Mouse (Mus musculus) midbrain, postnatal 0 days (tissue): Measurements from ENCODE around the gene Cemip2. TPM values are rescaled to one million over a fixed set of nuclear protein-coding genes. Genes with fewer than 3 reads are reported as not detected.

Experiments
- ATAC-seq: fragments of 200-750 bp; cut with Nextera tagmentation; 2 replicates; pipeline ENCODE4 v1.8.0; 2017; ENCODE audit warnings: moderate number of reproducible peaks, mild to moderate bottlenecking, moderate TSS enrichment, moderate library complexity; ENCODE audit not compliant: low FRiP score
- DNase-seq: peaks from one replicate; pipeline ENCODE4 v3.0.0-alpha.2; 2015; ENCODE audit warnings: low spot score
- H3K27ac ChIP-seq: fragments of 300-500 bp; sonication (generic); 2 replicates; pipeline ENCODE4 v1.5.1; 2014; ENCODE audit warnings: low read depth, mild to moderate bottlenecking, low read length, mixed read lengths
- H3K27me3 ChIP-seq: fragments of 300-500 bp; sonication (generic); 2 replicates; pipeline ENCODE4 v1.6.1; 2014; ENCODE audit warnings: low read length, control low read depth, mixed read lengths; ENCODE audit not compliant: insufficient read depth
- H3K36me3 ChIP-seq: fragments of 300-500 bp; sonication (generic); 2 replicates; pipeline ENCODE4 v1.6.1; 2014; ENCODE audit warnings: low read length, control low read depth, mixed read lengths; ENCODE audit not compliant: insufficient read depth
- H3K4me1 ChIP-seq: fragments of 300-500 bp; sonication (generic); 2 replicates; pipeline ENCODE4 v1.6.1; 2014; ENCODE audit warnings: mild to moderate bottlenecking, control low read depth, antibody characterized with exemption, low read length, mixed read lengths; ENCODE audit not compliant: insufficient read depth
- H3K4me2 ChIP-seq: fragments of 300-500 bp; sonication (generic); 2 replicates; pipeline ENCODE4 v1.6.1; 2014; ENCODE audit warnings: low read depth, mild to moderate bottlenecking, low read length, mixed read lengths; ENCODE audit not compliant: poor library complexity, severe bottlenecking
- H3K4me3 ChIP-seq: fragments of 300-500 bp; sonication (generic); 2 replicates; pipeline ENCODE4 v1.5.1; 2014; ENCODE audit warnings: low read depth, mild to moderate bottlenecking, low read length, moderate library complexity
- H3K9ac ChIP-seq: fragments of 300-500 bp; sonication (generic); replicated peaks from 2 replicates; pipeline ENCODE4 v1.6.1; 2014; ENCODE audit warnings: mild to moderate bottlenecking, low read length, moderate library complexity, mixed read lengths; ENCODE audit not compliant: poor library complexity, severe bottlenecking
- H3K9me3 ChIP-seq: fragments of 300-500 bp; sonication (generic); 2 replicates; pipeline ENCODE4 v1.6.1; 2016; ENCODE audit warnings: low read length, control low read depth
- CTCF ChIP-seq: IDR thresholded peaks from 2 replicates; pipeline ENCODE4 v1.5.1; 2016; ENCODE audit warnings: antibody characterized with exemption, mild to moderate bottlenecking
- WGBS: fragments of 180-500 bp; shearing (Covaris S2); extraction: QIAGEN DNeasy Blood & Tissue Kit; methylation state at CpG from one replicate; pipeline ENCODE4 v1.1.7; 2014; 5-methylcytosine and 5-hydroxymethylcytosine counted together
- polyA plus RNA-seq: library from polyadenylated mRNA; unstranded; fragments of >200 nt; fragmentation: Nextera tagmentation; extraction: Ambion mirVana; gene quantifications from 2 replicates; pipeline ENCODE4 v1.2.1, GENCODE M21; 2015
- total RNA-seq: library from RNA; depleted of rRNA; stranded (reverse); fragments of >200 nt; gene quantifications from 2 replicates; pipeline ENCODE4 v1.2.3, GENCODE M21; 2014

The Cemip2 gene
- total and polyA plus RNA-seq, 2 experiments from 2014 or later = 15.8 to 26.3 TPM

GRCm38 (mm10) chr19:21850721-21851120, 72.6 kb downstream of the Cemip2 start:
- no peak overlapping the region for H3K4me3 ChIP-seq
- H3K36me3 ChIP-seq = peaks cover 29% of the 10 kb centered on the region
- H3K27me3 ChIP-seq = no peaks in the 10 kb centered on the region
- no peak overlapping the region for H3K27ac ChIP-seq
- ATAC-seq (no peak), DNase-seq (no peak)
- H3K4me2 ChIP-seq = no peak overlapping the region
- no peak overlapping the region for H3K9ac ChIP-seq
- H3K9me3 ChIP-seq = no peaks in the 10 kb centered on the region
- WGBS = 82% methylated on average over 10 of the region's 10 CpGs
- H3K4me1 ChIP-seq = no peaks in the 10 kb centered on the region
- TF ChIP-seq CTCF = no peak

- Histone ChIP-seq H3K27me3 (no peaks in the 10 kb centered on the region), H3K9ac (no peak overlapping the region), H3K4me3 (no peak overlapping the region), H3K4me1 (no peaks in the 10 kb centered on the region), H3K4me2 (no peak overlapping the region), H3K36me3 (peaks cover 28% of the 10 kb centered on the region), H3K27ac (no peak overlapping the region), H3K9me3 (no peaks in the 10 kb centered on the region)
- WGBS = 89% methylated on average over 5 of the region's 5 CpGs
- DNase-seq (no peak), ATAC-seq (no peak)
- TF ChIP-seq CTCF = peak; percentile 16; the same call in 1 of the 2 replicates
These were observed 76.5 kb downstream of the Cemip2 start for GRCm38 (mm10) chr19:21854526-21855228.

GRCm38 (mm10) chr19:21855421-21856128, 77.4 kb downstream of the Cemip2 start:
- no peak for TF ChIP-seq CTCF
- Histone ChIP-seq H3K27me3 (no peaks in the 10 kb centered on the region), H3K4me3 (no peak overlapping the region), H3K27ac (no peak overlapping the region), H3K9me3 (no peaks in the 10 kb centered on the region), H3K9ac (no peak overlapping the region), H3K4me2 (no peak overlapping the region), H3K4me1 (no peaks in the 10 kb centered on the region), H3K36me3 (peaks cover 27% of the 10 kb centered on the region)
- WGBS = 92% methylated on average over 8 of the region's 8 CpGs
- ATAC-seq (no peak), DNase-seq (no peak)

- Histone ChIP-seq H3K27ac (no peak overlapping the region), H3K4me2 (no peak overlapping the region), H3K4me3 (no peak overlapping the region), H3K4me1 (no peaks in the 10 kb centered on the region), H3K36me3 (peaks cover 21% of the 10 kb centered on the region), H3K9ac (no peak overlapping the region), H3K9me3 (no peaks in the 10 kb centered on the region), H3K27me3 (no peaks in the 10 kb centered on the region)
- TF ChIP-seq CTCF = no peak
- no peak for ATAC-seq
- no peak for DNase-seq
- 86% methylated on average over 12 of the region's 12 CpGs for WGBS
These were observed 80.8 kb downstream of the Cemip2 start for GRCm38 (mm10) chr19:21858846-21859521.

DNA sequence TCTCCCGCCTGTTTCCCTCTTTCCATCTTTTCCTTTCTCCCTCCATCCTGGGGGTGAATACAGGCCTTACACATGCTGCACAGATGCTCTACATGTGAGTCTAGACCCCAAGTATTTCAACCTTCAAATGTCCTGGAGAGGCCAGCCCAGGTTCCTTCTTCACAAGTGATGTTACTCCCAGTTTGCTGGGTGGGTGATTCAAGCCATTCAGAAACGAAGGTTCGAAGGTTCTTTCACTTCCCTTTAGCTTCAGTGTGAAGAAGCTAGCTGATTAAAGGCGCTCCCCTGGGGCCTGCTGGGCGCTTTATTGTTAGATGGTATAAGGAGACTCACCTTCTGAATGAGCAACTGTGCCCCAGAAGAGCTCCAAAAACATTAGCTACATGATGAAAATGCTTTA, 82.0 kb downstream of the Cemip2 start:
- H3K36me3 ChIP-seq = peaks cover 14% of the 10 kb centered on the region
- no peak overlapping the region for H3K27ac ChIP-seq
- H3K4me3 ChIP-seq = no peak overlapping the region
- 77% methylated on average over 4 of the region's 5 CpGs for WGBS
- H3K4me1 ChIP-seq = no peaks in the 10 kb centered on the region
- no peaks in the 10 kb centered on the region for H3K27me3 ChIP-seq
- no peaks in the 10 kb centered on the region for H3K9me3 ChIP-seq
- no peak for ATAC-seq
- H3K9ac ChIP-seq = no peak overlapping the region
- DNase-seq = no peak
- no peak overlapping the region for H3K4me2 ChIP-seq
- TF ChIP-seq CTCF = no peak

GRCm38 (mm10) chr19:21860894-21861293, 82.8 kb downstream of the Cemip2 start:
- no peaks in the 10 kb centered on the region for H3K9me3 ChIP-seq
- H3K36me3 ChIP-seq = peaks cover 10% of the 10 kb centered on the region
- no peaks in the 10 kb centered on the region for H3K27me3 ChIP-seq
- no peak for TF ChIP-seq CTCF
- no peak overlapping the region for H3K27ac ChIP-seq
- H3K9ac ChIP-seq = no peak overlapping the region
- ATAC-seq (no peak), DNase-seq (no peak)
- no peak overlapping the region for H3K4me2 ChIP-seq
- H3K4me3 ChIP-seq = no peak overlapping the region
- no peaks in the 10 kb centered on the region for H3K4me1 ChIP-seq
- WGBS = 94% methylated on average over 6 of the region's 6 CpGs
